Mouse (Mus musculus) embryonic fibroblast, embryonic 13.5 days (primary cell): ENCODE results near the gene Whrn.

ENCODE experiments used
- CTCF ChIP-seq: IDR thresholded peaks from 2 replicates; pipeline ENCODE4 v1.5.1; 2011; ENCODE audit warnings: mild to moderate bottlenecking, control low read depth, low read length, moderate library complexity, borderline replicate concordance; ENCODE audit not compliant: insufficient read depth
- POLR2A ChIP-seq: IDR thresholded peaks from 2 replicates; pipeline ENCODE4 v1.6.1; 2011; ENCODE audit warnings: low read depth, mild to moderate bottlenecking, control low read depth, low read length, moderate library complexity

DNA sequence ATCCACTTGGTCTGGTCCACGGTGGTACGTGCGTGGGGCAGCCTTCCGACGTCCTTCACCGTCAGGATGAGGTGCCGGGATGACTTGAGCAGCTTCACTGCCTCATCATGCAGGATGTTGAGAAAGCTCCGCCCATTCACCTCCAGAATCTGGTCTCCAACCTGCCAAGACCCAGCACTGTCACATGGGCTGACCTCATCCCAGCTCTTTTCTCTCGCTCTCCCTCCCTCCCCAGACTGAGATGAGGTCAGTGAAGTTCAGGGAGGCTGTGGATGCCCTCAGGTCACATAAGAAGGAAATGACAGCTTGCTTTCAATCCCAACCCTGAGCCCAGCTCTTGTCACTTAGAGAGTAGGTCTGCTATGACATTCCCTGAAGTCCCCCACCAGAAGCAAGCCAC is 60.4 kb downstream of the Whrn start:
- no peak for TF ChIP-seq POLR2A
- TF ChIP-seq CTCF, result no peak
